Comparison of ENCODE assay signal across 20 mouse cellular contexts in genomic region chr6:54991189-54991588, GRCm38 (mm10). TPM values are rescaled to one million over a fixed set of nuclear protein-coding genes. Genes with fewer than 3 reads are reported as not detected.
DNase-seq lines count a peak whose midpoint lies in the region; ATAC-seq and TF ChIP-seq lines count a peak whose summit lies in the region.
"Had no signal": no experiment of that assay in that cellular context is flagged by ENCODE, and none has a peak within 500 bp of the region (broad histone marks: within the 10 kb centered on the region; RNA-seq: fewer than 3 reads in every experiment).

No protein-coding gene starts in this region.

- peak overlapping the region; percentile 96; the same call in 1 of the 2 replicates for H3K4me2 ChIP-seq in intestine, embryonic 16.5 days (ENCODE audit: low read depth, low read length)
- no peak overlapping the region for H3K4me2 ChIP-seq in intestine, embryonic 15.5 days (replicated peaks)
- no peak overlapping the region for H3K4me2 ChIP-seq in midbrain, embryonic 14.5 days (ENCODE audit: low read length)

- WGBS in intestine, embryonic 16.5 days: 62% methylated on average over 2 of the region's 2 CpGs
- 63% methylated on average over 2 of the region's 2 CpGs for WGBS in intestine, embryonic 15.5 days
- 91% methylated on average over 2 of the region's 2 CpGs for WGBS in midbrain, embryonic 14.5 days

- no peaks in the 10 kb centered on the region; the same call in 1 of the 2 replicates for H3K27me3 ChIP-seq in intestine, embryonic 16.5 days (replicated peaks; ENCODE audit: control insufficient read depth, insufficient read depth, low read length)
- no peaks in the 10 kb centered on the region for H3K27me3 ChIP-seq in intestine, embryonic 15.5 days (replicated peaks)
- H3K27me3 ChIP-seq in G1E (ENCODE audit: insufficient read depth, low read length): no peaks in the 10 kb centered on the region
- H3K27me3 ChIP-seq in midbrain, embryonic 14.5 days (ENCODE audit: control insufficient read depth, insufficient read depth, low read length): no peaks in the 10 kb centered on the region
- H3K27me3 ChIP-seq: embryonic facial prominence, embryonic 12.5 days had no signal

- H3K9ac ChIP-seq in intestine, embryonic 16.5 days (ENCODE audit: low read depth, low read length): no peak overlapping the region
- H3K9ac ChIP-seq in intestine, embryonic 15.5 days: no peak overlapping the region
- no peak overlapping the region for H3K9ac ChIP-seq in midbrain, embryonic 14.5 days (replicated peaks; ENCODE audit: low read length)

- no peaks in the 10 kb centered on the region for H3K36me3 ChIP-seq in intestine, embryonic 16.5 days (ENCODE audit: control insufficient read depth, insufficient read depth, low read length)
- H3K36me3 ChIP-seq in intestine, embryonic 15.5 days: no peaks in the 10 kb centered on the region
- peaks cover 26% of the 10 kb centered on the region for H3K36me3 ChIP-seq in G1E (replicated peaks)
- no peaks in the 10 kb centered on the region for H3K36me3 ChIP-seq in midbrain, embryonic 14.5 days (ENCODE audit: control insufficient read depth, insufficient read depth, low read length)
- H3K36me3 ChIP-seq: embryonic facial prominence, embryonic 12.5 days; heart, embryonic 10.5 days had no signal

- peak; percentile 43 for DNase-seq in G1E (ENCODE audit: low spot score)
- DNase-seq in induced T-regulatory cell, adult 2 months (ENCODE audit: low read depth): peak; percentile 39
- no peak for DNase-seq in heart, postnatal 10 days
- no peak for DNase-seq in layer of hippocampus, adult 9-10 months (ENCODE audit: low spot score)
- no peak for DNase-seq in midbrain, embryonic 14.5 days
- DNase-seq: adrenal gland, adult 2 months; gastrocnemius, postnatal 10 days; kidney, postnatal 36 days; layer of hippocampus, adult 9-11 months; lung, adult 18-20 months; lung, postnatal 14 days; right cerebral cortex, postnatal 4 days had no signal

- peaks cover 2% of the 10 kb centered on the region; the same call in 1 of the 2 replicates for H3K4me1 ChIP-seq in intestine, embryonic 16.5 days (ENCODE audit: control insufficient read depth, insufficient read depth, low read length)
- H3K4me1 ChIP-seq in intestine, embryonic 15.5 days (replicated peaks): 0 out of 2 replicates have a peak, but pooled peaks cover 3% of the 10 kb centered on the region
- peaks cover 32% of the 10 kb centered on the region for H3K4me1 ChIP-seq in G1E (ENCODE audit: insufficient read depth, low read depth, low read length)
- H3K4me1 ChIP-seq in midbrain, embryonic 14.5 days (ENCODE audit: control insufficient read depth, insufficient read depth, low read length): no peaks in the 10 kb centered on the region

- intact Hi-C loops in heart, postnatal 10 days (cut with DNase I): loop anchor here (5.0 kb wide), 1 partner anchor 174 kb away; the partner anchor contains the start of gene Znrf2

- no peak overlapping the region for H3K4me3 ChIP-seq in intestine, embryonic 16.5 days (ENCODE audit: low read length)
- no peak overlapping the region for H3K4me3 ChIP-seq in intestine, embryonic 15.5 days (replicated peaks)
- no peak overlapping the region for H3K4me3 ChIP-seq in G1E (ENCODE audit: low read depth, low read length)
- no peak overlapping the region for H3K4me3 ChIP-seq in midbrain, embryonic 14.5 days (replicated peaks; ENCODE audit: low read depth, low read length)
- H3K4me3 ChIP-seq: erythroblast, embryonic 14.5 days had no signal

- no peak for ATAC-seq in intestine, embryonic 16.5 days
- ATAC-seq in intestine, embryonic 15.5 days: no peak
- peak; percentile 30; the same call in 1 of the 2 replicates for ATAC-seq in G1E (ENCODE audit: extremely low read depth, insufficient number of reproducible peaks, low FRiP score, poor library complexity, severe bottlenecking)
- ATAC-seq in midbrain, embryonic 14.5 days (ENCODE audit: low FRiP score, low TSS enrichment): no peak
- ATAC-seq: CD4-positive, CD25-positive, alpha-beta regulatory T cell, adult 4 months; forebrain, embryonic 14.5 days had no signal

- no peaks in the 10 kb centered on the region for H3K9me3 ChIP-seq in intestine, embryonic 16.5 days (ENCODE audit: control insufficient read depth, low read length)
- no peaks in the 10 kb centered on the region for H3K9me3 ChIP-seq in intestine, embryonic 15.5 days
- no peaks in the 10 kb centered on the region for H3K9me3 ChIP-seq in G1E (replicated peaks)
- H3K9me3 ChIP-seq in midbrain, embryonic 14.5 days (ENCODE audit: control insufficient read depth, low read length): no peaks in the 10 kb centered on the region
- H3K9me3 ChIP-seq: embryonic facial prominence, embryonic 12.5 days; heart, embryonic 10.5 days had no signal

- no peak overlapping the region for H3K27ac ChIP-seq in intestine, embryonic 16.5 days (ENCODE audit: low read length)
- no peak overlapping the region for H3K27ac ChIP-seq in intestine, embryonic 15.5 days
- H3K27ac ChIP-seq in midbrain, embryonic 14.5 days (replicated peaks; ENCODE audit: low read depth, low read length): no peak overlapping the region
- H3K27ac ChIP-seq: embryonic facial prominence, embryonic 12.5 days; heart, embryonic 10.5 days; stomach, postnatal 0 days had no signal

- TF ChIP-seq CTCF in G1E (IDR thresholded peaks at IDR 0.05; ENCODE audit: low read depth, low read length): no peak

RNA-seq across cellular contexts. Expression of gene Ggct, which starts 1.6 kb away (rescaled TPM):
- 9.6 and 13.2 TPM in 2 replicates for polyA plus RNA-seq in intestine, embryonic 16.5 days (2015; fragmentation: Nextera tagmentation; extraction: Ambion mirVana)
- polyA plus RNA-seq in intestine, embryonic 15.5 days (2015; fragmentation: Nextera tagmentation; extraction: Ambion mirVana): 8.2 and 10.7 TPM in 2 replicates
- total RNA-seq in G1E (2014; fragmentation: Nextera tagmentation) (7.4 and 15.5 TPM in 2 replicates), G1E (2017) (5.1 and 13.9 TPM in 2 replicates)
- 10.8 and 13.9 TPM in 2 replicates for polyA plus RNA-seq in G1E (2012)
- 10 to 100 TPM in 1 of 2 experiments, 1 to 10 TPM in 1; 9.3 to 13.7 TPM for total RNA-seq in heart, postnatal 10 days (2021)
- polyA plus RNA-seq in midbrain, embryonic 14.5 days (2014; fragmentation: Nextera tagmentation; extraction: Ambion mirVana): 9.9 and 12.9 TPM in 2 replicates

RNA-seq across cellular contexts. Expression of gene Nod1, which starts 18.8 kb away (rescaled TPM):
- polyA plus RNA-seq in intestine, embryonic 16.5 days (2015; fragmentation: Nextera tagmentation; extraction: Ambion mirVana): 4.8 TPM in 2 replicates
- polyA plus RNA-seq in intestine, embryonic 15.5 days (2015; fragmentation: Nextera tagmentation; extraction: Ambion mirVana): 4.8 and 5.5 TPM in 2 replicates
- total RNA-seq in G1E (2014; fragmentation: Nextera tagmentation) (not detected in 2 replicates), G1E (2017) (0.06 and 0.11 TPM in 2 replicates)
- 0.03 and 0.04 TPM in 2 replicates for polyA plus RNA-seq in G1E (2012)
- 10 to 100 TPM; 14.2 to 15.8 TPM for total RNA-seq in heart, postnatal 10 days (2021)
- polyA plus RNA-seq in midbrain, embryonic 14.5 days (2014; fragmentation: Nextera tagmentation; extraction: Ambion mirVana): 1.3 and 2.2 TPM in 2 replicates

RNA-seq across cellular contexts. Expression of gene Gars, which starts 46.6 kb away (rescaled TPM):
- 159 and 172 TPM in 2 replicates for polyA plus RNA-seq in intestine, embryonic 16.5 days (2015; fragmentation: Nextera tagmentation; extraction: Ambion mirVana)
- 170 and 172 TPM in 2 replicates for polyA plus RNA-seq in intestine, embryonic 15.5 days (2015; fragmentation: Nextera tagmentation; extraction: Ambion mirVana)
- total RNA-seq in G1E (2014; fragmentation: Nextera tagmentation) (160 and 165 TPM in 2 replicates), G1E (2017) (146 and 147 TPM in 2 replicates)
- polyA plus RNA-seq in G1E (2012): 130 and 136 TPM in 2 replicates
- 10 to 100 TPM; 75.8 to 83.9 TPM for total RNA-seq in heart, postnatal 10 days (2021)
- 175 and 221 TPM in 2 replicates for polyA plus RNA-seq in midbrain, embryonic 14.5 days (2014; fragmentation: Nextera tagmentation; extraction: Ambion mirVana)

Comparison
In these comparisons a context has a peak if more than half of its experiments do, and no peak if none do; other contexts are left out.
1. DNase-seq: peak in G1E (single experiment) and induced T-regulatory cell, adult 2 months (single experiment); none in heart, postnatal 10 days (0 of 2), layer of hippocampus, adult 9-10 months (single experiment) and midbrain, embryonic 14.5 days (single experiment).